Mouse (Mus musculus) NIH3T3 (cell line): ENCODE data around the gene Cradd.

Experiments
- DNase-seq: peaks from one replicate; pipeline ENCODE4 v3.0.0-alpha.2; 2012; ENCODE audit warnings: low read depth

Cradd gene

DNA sequence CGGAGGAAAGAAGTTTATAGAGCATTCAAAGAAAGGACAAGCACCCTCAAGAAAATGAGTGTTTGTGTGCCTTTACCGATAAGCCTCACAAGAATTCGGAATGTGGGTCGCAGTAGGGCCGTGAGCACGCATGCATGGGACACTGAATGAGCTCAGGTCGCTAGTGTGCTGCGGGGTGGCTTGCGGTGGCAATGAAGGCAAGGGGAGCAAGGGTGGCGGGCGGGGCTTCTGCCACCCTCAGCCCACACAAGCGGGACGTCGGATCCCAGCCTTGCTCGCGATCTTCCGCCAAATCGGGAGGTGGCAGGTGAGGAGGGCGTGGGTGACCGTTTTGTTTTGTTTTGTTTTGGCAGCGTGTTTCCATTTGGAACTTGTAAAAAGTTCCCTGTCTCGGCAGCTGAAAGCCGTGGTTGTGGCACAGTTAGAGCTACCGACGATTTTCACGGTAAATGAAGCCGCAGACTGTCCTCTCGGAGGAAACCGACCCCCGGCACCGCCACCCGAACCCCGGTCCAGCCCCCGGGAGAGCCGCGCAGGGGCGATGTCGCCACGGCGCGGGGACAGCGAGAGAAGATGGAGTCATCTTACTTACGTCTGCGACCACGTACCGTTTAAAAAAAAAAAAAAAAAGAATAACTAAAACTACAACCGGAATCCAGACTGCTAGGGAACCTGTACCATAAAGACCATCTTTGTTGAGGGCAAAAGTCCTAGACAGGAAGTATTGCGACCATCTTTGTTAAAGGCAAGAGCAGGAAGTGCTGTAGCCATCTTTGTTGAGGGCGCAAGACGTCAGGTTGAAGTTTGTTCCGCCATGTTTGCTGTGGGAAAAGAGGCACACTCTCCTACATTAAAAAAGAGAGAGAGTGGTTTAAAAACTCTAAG, at the start of gene Cradd:
TSS of gene Cradd (minus strand) at position 741 of the 885 bp plus-strand sequence.
- peak; percentile 97 for DNase-seq

DNA sequence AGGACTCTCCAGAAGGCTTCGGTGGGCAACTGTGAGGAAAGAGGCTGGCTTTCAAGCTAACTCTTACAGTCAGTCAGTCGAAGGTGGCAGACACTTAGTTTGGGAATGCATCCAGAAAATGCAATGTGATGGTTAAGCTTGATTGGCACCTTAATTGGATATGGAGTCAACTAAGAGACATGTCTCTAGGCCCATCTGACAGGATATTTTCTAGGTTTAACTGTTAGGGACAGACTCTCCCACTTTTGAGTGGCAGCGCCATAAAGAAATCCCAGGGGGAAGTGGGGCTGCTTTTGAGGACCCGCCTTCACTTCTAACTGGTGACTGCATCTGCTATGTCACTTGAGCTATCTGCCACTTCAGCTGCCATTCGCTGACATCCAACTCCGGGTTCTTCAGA, 49.4 kb upstream of the Cradd start:
- DNase-seq = no peak

DNA sequence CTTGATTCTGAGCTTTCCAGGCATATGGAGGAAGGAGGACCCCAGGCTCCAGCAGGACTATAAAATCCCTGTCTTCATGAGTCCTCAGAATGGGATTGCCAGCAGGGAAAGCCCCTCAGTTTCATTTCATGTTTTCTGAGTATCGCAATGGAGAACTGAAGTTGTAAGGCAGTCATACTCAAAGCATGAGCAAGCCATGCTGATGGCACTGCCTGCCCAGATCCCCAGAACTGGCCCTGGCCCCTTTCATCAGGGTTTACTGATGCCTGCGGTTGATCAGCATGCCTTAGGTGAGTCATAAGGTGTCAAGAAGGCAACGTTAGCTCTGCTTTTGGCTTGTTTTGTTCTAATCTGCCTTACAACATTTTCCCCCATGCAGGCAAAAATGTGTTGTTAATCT, 48.0 kb upstream of the Cradd start:
- DNase-seq = peak; percentile 88

DNA sequence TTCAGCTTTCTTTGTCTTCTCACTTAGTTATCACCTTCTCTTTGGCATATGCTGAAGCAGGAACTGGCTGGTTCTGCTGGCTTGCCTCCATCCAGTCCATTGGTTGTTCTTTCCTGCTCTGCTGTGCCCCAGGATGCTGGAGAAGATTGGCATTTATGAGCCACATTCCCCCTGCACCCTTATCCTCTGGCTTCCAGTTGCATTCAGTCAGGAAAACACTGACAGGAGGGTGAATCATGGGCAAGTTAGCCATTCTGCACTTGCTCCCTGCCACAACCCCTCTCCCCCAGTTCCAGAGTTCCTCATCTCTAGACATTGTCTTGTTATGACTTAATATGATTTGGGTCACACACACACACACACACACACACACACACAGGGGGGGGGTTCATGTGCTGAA, 45.3 kb upstream of the Cradd start:
- peak; percentile 55 for DNase-seq

DNA sequence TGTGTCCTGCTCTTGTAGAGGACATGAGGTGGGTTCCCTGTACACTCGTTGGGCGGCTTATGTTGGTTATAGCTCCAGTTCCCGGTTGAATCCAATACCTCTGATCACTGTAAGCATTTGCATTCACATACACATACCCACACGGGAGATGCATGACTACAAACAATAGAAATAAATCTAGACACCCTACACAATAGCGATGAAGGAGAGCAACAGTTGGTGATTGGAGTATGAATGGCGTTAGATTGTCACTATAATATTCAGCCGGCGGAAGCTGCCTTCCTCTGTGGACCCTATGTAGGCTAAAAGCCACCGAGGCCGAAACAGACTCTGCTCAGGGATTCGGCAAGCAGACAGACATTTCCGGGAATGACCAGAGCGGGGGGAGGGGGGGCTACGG, 44.2 kb upstream of the Cradd start:
- no peak for DNase-seq

DNA sequence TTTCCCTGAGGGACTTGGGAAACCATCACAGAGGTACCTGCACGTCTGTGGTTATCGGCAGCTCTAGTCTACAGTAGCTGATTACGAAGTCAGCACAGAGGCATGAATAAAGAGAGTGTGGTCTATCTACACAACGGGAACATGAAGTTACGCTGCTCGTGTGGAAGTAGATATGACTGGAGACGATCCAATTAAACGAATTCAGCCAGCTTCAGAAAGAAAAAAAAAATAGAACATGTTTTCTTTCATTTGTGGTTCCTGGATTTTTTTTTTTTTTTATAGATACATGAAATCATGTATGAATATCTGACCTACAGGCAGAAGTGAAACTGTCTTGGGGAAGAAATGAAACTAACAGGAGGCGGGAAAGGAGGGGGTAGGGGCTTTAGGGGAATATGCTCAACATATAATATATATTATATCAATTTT, 43.7 kb upstream of the Cradd start:
- DNase-seq = no peak

DNA sequence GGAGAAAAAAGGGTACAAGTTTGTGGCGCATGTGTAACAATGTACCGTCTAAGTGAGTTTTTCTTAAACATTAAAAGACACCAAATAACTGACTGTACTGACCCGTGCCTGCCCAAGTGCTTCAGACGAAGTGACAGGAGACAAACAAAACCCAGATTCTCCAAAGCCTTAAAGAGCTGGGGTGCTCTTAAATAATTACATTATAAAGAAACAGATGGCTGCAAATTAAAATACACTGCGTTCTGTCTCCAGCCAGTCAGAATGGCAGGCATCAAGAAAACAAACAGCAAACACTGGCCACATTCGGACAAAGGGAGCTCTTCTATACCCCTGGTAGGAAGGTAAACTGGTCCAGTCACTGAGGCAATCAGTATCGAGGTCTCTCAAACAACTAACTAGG, 43.3 kb upstream of the Cradd start:
- DNase-seq = no peak

DNA sequence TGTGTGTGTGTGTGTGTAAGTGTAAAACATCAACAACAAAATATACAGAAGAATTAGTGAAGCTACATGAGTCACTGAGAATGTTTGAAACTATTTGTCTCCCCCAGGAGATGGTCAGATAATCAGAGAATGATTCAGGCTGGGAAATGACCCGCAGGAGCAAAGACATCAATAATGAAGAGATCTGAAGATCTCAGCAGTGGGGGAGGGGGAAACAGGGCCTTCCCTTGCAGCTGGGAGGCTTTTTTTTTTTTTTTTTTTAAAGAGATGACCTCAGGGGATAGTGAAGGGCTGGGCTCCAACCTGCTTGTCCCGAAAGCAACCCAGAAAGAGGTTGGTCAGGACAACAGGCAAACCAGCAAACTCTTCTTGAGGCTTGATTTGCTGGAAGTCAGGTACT, 38.4 kb upstream of the Cradd start:
- DNase-seq = peak; percentile 71

DNA sequence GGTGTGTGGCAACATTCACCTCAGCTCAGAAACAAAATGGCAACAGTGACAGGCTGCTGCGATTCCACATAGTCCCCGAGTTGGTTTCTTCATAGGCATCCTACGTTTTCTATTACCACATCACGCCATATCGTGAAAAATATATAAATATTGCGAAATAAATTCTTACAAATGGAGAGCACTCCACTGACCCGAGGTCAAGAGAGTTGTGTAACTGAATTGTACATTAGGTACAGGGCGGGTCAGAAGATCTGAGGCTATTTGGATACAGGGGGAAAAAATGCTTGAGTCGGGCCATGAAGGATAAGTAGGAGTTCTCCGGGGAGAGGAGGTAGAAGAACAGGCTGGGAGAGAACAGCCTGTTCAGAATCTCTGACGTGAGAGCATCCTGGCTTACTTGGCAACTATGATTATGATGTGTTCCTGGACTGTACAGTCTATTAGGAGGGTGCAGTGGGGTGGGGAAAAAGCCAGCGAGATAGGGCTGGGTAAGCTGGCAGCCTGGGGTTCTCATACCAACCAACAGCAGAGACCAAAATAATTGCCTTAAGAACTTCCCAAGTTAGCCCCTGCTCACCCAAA, 37.4 kb upstream of the Cradd start:
- DNase-seq = peak; percentile 38

DNA sequence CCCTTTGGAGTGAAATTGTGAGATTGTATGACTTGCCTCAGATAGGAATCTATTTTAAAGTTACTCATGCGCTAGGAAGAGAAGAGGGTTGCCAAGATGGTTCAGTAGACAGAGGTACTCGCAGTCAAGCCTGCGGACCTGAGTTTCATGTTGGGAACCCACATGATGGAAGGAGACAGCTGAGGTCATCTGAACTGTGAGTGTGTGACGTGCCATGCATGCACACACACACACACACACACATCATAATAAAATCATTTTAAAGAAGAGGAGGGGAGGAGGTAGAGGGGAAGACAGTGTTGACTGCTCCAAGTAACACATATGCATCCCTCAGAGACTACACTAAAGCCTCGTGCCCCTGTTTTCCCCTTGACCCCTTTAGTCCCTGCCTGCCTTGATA, 36.1 kb upstream of the Cradd start:
- no peak for DNase-seq

DNA sequence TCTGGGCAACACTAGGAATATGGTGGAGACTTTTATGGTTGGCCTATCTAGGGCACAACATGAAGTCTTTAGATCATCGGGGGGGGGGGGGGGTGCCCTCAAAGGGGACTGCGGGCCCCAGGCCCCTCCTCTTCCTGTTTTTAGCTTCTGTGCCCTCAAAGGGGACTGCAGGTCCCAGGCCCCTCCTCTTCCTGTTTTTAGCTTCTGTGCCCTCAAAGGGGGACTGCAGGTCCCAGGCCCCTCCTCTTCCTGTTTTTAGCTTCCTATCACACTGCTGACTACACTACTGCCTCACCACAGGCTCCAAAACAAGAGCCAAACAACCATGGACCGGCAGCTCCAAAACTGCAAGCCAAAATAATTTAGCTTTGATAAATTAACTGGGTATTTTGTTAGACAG, 33.8 kb upstream of the Cradd start:
- no peak for DNase-seq

DNA sequence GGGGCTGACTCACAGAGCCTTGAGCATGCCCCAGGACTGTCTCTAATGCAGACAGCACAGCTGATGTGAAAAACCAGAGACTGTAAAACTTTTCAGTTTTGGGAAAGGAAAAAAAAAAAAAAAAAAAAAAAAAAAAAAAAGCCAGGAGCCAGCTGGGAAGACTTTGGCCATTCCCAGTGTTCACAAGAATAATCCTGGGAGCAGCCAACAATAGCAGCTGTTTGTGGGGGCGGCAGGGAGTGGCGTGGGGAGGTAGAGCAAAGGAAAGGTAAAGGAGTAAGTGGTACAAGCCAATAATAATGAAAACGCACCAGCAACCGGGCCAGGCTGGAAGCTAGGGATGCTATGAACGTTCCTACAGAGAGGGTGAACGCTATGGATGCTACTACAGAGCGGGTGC, 32.8 kb upstream of the Cradd start:
- no peak for DNase-seq

DNA sequence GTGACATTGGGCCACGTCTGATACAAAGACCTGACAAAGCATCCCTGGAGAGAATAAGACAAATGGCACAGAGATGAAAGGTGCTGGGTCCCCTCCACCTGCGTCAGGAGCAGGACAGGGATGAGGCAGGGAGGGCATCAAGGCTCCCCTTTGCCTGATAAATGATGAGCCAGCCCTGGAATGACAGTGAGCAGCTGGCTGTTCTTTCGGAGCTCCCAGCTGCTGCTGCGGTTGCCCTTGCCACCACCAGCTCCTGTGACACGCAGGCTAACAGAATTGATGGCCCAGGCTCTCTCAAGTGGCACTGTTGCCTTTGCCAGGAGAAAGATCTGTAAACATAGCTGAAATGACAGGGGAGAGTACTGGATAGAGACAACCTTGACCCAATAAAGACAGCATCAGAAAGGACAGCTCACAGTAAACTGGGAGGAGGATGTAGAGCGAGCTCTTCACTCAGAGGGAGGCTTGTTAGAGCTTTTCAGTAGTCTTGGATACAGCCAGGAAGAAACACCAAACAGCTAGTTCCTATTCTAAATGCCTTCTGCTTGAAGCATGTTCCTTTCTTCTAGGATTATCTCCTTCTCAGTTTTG, 31.8 kb upstream of the Cradd start:
- DNase-seq = no peak

DNA sequence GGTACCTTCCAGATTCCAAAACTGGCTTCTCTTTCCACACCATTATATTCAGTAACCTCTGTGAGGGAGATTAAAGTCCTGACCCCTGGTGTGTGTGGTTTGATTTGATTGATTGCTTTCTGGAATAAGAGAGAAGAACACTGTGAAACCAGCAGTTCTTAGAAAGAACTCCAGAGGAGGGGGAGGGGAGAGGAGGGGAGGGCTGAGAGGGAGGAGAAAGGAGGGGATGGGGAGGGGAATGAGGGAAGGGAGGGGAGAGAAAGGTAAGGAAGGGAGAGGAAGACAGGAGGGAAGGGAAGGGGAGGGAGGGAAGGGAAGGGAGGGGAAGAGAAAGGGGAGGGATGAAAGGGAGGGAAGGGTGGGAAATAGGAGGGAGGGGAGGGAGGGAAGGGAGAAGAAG, 30.7 kb upstream of the Cradd start:
- DNase-seq = peak; percentile 15

DNA sequence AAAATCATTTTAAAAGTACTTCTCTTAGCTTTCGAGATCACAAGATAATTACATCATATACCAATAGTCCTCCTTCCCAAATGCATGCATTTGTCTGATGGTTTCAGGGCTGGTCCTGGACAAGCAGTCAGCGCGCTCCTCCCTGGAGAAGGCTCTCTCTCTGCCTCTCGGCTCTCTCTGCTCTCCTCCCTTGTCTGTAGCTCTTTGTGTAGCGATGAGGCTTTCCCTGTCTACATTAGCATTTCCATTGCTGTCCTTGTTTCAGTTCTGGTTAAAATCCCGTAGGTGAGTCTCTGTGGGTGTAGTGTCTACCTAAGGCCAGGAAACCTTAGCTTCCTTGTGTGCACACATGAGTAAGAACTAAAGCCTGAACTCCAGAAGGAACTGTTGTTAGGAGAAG, 30.1 kb upstream of the Cradd start:
- DNase-seq = no peak

DNA sequence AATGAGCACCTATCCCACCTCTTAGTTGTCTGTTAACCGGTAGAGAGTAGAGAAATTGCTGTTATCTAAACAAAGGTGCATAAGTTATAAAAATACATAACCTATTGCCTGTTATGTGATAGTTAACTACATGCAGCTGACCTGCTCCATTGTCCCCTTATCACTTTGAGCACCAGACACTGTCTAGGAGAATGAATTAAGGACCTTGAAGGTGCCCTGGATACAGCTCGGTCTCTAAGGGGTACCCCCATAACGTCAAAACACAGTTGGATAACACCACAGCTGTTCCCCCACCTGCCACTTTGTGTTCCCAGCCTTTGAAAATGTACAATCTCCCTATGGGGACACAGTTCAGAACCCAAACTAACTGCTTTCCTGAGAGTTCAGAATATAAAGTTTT, 24.5 kb upstream of the Cradd start:
- DNase-seq = no peak

DNA sequence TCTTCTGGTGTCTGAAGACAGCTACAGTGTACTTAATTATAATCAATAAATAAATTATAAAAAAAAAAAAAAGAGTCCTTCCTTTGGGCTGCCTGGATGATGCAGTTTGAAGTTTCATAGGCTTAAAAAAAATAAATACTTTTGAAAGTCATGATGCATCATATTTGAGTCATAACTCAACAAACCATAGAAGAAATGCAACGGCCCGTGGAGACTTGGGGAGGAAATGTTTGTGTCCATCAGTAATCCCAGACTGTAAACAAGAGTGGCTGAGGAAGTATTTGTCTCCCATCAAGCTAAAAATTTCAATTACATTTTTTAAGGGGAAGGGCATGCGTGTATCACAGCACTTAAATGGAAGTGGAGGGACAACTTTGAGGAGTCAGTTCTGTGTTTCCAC, 23.8 kb upstream of the Cradd start:
- peak; percentile 61 for DNase-seq

DNA sequence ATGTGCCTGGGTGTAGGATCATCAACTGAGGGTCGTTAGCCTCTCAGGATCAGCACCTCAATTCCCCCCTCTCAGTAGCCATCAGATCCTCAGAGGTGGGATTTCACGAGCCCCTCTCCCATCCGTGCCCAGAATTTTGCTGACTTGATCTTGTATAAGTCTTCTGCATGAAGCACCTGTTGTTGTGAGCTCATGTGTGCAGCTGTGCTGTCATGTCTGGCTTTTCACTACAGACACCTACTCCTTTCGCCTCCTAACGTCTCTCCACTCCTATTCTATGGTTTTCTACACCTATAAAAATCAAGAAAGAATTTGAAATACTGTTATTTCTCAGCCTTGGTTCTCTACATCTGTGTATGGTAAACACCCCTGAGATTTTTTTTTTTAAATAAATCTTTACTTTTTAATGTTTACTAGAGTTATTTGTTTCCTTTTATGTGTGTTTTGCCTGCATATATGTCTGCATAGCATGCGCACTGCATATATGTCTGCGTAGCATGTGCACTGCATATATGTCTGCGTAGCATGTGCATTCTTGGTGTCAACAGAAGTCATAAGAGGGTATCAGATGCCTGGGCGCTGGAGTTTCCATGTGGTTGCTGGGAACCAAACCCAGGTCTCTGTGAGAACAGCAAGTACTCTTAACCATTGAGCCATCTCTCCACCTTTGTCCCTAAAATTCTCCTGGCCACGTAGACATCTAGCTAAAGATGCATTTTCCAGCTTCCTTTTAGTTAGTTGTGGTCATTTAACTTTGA, 19.1 kb upstream of the Cradd start:
- DNase-seq = no peak

DNA sequence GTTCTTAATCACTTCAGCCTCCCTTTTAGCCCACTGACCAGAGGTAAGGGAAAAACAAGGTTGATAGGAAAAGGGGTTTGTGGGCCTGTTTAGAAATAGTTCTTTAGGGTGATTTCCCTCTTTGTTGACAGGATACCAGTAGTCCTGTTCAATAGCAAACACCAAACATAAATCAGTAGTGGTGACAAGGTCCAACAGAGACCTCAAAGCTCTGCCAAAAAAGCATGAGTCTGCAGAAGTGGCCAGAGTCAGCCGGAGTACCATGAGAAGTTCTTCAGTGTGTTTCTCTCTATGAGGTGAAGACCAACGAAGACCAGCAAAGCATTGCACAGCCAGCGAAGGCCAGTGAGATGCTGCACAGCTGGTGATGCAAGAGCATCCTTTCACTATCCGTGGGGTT, 16.7 kb upstream of the Cradd start:
- no peak for DNase-seq

DNA sequence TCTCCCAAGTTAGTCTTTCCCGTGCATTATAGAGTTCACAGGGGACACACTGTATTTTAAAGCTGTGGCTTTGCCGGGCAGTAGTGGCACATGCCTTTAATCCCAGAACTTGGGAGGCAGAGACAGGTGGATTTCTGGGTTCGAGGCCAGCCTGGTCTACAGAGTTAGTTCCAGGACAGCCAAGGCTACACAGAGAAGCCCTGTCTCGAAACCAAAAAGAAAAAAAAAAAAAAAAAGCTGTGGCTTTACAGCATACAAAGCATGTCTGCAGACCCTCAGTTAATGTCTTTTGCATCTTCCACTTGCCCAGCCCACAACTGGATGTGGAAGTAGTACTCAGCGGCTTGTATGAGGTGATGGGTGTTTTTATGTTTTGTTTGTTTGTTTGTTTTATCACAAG, 13.7 kb upstream of the Cradd start:
- no peak for DNase-seq

DNA sequence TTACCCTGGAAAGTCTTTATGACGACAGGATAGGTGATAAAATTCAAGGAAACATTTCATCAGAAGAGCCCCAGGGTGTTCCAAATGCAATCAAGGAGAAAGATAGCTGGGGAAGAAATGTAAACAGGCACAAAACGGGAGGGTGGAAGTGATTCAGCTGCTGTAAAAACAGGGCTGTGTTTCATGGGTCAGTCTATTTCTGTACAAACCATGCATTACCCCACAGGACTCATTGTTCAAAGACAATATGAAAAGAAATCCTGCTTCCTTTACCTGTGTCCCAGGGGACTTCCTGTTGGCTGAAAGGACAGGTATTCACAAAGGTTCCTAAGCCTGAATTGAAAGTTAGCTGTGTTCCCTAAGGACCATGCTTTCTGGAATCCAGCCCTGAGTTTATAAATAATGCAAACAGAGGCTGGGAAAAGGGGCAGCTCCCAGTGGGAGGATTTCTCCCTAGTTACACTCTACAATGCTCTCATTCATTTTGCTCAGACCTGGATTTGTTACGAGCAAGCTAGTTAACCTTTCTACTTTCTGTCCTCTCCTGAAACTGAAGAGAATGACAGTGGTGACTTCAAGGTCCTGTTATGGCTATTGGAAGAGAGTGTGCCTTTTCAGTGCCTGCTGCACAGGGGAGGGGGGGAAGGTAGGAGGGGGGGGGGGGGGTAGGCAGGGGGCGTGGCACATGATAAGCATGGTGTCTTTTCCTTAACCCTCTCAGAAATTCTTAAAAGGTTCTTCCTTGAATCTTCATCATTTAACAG, 13.0 kb upstream of the Cradd start:
- DNase-seq = peak; percentile 65

DNA sequence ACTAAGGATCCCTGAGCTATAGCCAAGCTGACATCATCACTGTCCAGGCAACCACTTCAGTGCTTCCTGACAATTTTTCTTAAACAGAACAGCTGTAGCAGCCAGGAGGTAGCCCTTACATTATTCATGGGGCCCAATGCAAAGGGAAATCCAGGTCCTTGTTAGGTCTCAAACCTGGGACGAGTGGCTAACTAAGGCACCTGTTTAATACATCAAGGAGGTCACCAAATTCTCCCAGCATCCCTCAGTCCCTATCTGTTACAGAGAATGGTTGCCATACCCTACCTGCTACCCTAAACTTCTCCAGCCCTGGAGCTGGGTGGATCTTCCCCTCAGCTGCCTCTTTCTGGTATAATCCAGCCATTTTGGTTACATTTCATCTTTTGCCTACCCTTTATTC, 10.9 kb upstream of the Cradd start:
- DNase-seq = no peak
